Mouse (Mus musculus): ENCODE measurements around the gene Cdkn3. TPM values are rescaled to one million over a fixed set of nuclear protein-coding genes. Genes with fewer than 3 reads are reported as not detected.
A peak's percentile ranks its signal among the peaks of the same experiment; 100 is the strongest.

The Cdkn3 gene
- polyA plus RNA-seq, 1 experiment from 2014 or later, result 44.6 TPM

DNA sequence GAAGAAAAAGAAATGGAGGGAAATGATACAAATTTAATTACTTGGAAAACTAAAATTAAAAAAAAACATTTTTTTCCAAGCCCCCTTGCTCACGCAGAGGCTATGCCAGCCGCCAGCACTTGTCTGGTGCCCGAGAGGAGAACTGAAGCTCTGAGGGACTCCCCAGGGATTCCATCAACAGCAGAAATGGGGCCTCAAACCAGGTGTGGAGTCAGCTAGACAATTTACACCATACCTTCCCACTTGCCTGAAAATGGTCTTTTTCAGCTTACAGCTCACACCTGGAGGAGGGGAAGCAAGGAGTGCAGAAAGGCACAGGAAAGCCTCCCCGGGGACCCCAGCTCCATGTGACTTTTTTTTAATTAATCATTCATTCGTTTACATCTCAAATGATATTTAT is 24.9 kb downstream of the Cdkn3 start:
- no peak for ATAC-seq (ENCODE audit: insufficient number of reproducible peaks, low FRiP score, low TSS enrichment, low read depth)
- no peaks in the 10 kb centered on the region for H3K27me3 ChIP-seq
- 76% methylated on average over 5 of the region's 5 CpGs for WGBS
- H3K9ac ChIP-seq, result no peak overlapping the region
- H3K4me2 ChIP-seq, result no peak overlapping the region
- H3K36me3 ChIP-seq, result peaks cover 19% of the 10 kb centered on the region
- no peak overlapping the region for H3K27ac ChIP-seq
- no peak overlapping the region for H3K4me3 ChIP-seq
- no peaks in the 10 kb centered on the region for H3K9me3 ChIP-seq
- peaks cover 24% of the 10 kb centered on the region for H3K4me1 ChIP-seq

DNA sequence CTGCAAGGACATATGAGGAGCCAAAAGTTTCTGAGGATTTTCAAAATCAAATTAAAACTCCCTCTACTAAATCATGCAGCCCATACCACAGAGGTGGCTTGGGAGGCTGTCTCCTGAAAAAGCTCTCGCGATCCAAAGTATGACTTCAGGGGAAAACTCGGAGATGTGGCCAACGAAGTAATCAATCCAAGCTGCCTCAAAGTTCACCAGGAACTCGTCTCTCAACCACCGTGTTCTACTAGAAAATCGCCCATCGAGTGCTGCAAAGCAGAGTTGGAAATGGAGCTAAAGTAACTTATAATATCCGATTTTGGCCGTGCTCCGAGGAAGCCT is 27.1 kb downstream of the Cdkn3 start:
- peak overlapping the region; percentile 88 for H3K9ac ChIP-seq
- 0% methylated on average over 11 of the region's 11 CpGs for WGBS
- H3K9me3 ChIP-seq, result no peaks in the 10 kb centered on the region
- ATAC-seq (ENCODE audit: insufficient number of reproducible peaks, low FRiP score, low TSS enrichment, low read depth), result no peak
- peak overlapping the region; percentile 60 for H3K4me2 ChIP-seq
- H3K27ac ChIP-seq, result peak overlapping the region; percentile 99
- H3K27me3 ChIP-seq, result no peaks in the 10 kb centered on the region
- peak overlapping the region; percentile 88 for H3K4me3 ChIP-seq
- peaks cover 8% of the 10 kb centered on the region for H3K36me3 ChIP-seq
- peaks cover 24% of the 10 kb centered on the region for H3K4me1 ChIP-seq

DNA sequence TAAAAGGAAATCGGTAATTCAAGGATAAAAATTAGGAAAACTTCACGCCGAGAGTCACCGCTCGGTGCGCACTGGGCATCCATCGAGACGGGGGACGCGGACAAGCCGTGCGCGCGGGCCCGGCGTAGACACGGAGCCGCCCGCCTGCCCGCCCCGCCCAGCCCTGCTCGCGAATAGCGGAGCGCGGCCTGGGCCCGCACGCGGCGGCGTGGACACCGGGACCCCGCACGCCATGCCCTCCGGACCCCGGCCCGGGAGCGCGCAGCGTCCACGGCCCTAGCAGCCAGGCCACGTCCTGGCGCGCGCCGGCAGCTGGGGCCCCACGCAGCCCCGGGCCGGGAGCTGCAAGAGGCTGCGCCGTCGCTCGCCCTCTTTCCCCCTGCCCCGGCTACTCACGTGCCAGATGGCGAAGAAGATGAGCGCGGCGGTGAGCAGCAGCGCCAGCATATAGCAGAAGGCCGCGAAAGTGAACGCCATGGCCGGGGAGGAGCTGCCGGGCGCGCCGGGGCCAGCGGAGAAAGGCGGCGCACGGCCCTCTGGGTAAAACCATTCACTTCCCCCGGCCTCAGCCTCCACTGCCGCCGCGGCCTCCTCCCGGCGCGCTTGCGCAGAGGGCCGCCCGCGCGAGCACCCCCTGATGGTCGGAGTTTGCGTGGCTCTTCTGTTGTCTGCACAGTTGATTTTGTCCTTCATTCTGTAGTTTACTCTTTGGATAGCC is 27.6 kb downstream of the Cdkn3 start, which contains the start of gene Cnih1:
TSS of gene Cnih1 (minus strand) at position 625 of the 718 bp plus-strand sequence.
- Histone ChIP-seq H3K36me3 (peaks cover 3% of the 10 kb centered on the region; the same call in 1 of the 2 replicates), H3K4me1 (peaks cover 24% of the 10 kb centered on the region), H3K9ac (peak within 1 kb of the TSS; percentile 88), H3K27me3 (no peaks in the 10 kb centered on the region), H3K27ac (peak within 1 kb of the TSS; percentile 99), H3K4me2 (peak within 1 kb of the TSS; percentile 60), H3K9me3 (no peaks in the 10 kb centered on the region), H3K4me3 (peak within 1 kb of the TSS; percentile 88)
- WGBS, result under 1% methylated on average over 79 of the region's 86 CpGs
- ATAC-seq (ENCODE audit: insufficient number of reproducible peaks, low FRiP score, low TSS enrichment, low read depth), result peak; percentile 93

DNA sequence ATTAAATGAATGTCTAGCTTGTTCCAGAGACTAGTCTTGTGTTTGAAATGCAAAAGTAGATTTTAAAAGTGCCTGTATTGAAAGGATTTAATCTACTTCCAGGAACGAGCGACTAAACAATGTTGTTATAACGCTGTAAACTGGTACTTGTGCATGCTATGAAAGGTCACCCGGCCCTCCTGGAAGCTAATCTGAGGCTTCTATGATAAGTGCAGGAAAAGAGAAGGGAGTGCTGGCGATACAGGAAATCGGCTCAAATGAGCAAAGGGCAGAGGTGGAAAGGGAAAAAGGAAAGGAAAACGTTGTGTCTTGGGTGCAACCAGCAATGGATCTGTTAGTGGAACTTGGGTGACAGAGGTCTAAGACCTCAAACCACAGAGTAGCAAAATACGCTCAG is 28.2 kb downstream of the Cdkn3 start:
- no peak overlapping the region for H3K27ac ChIP-seq
- H3K4me2 ChIP-seq, result peak overlapping the region; percentile 26; the same call in 1 of the 2 replicates
- H3K36me3 ChIP-seq, result no peaks in the 10 kb centered on the region; the same call in 1 of the 2 replicates
- no peaks in the 10 kb centered on the region for H3K27me3 ChIP-seq
- no peaks in the 10 kb centered on the region for H3K9me3 ChIP-seq
- 29% methylated on average over 8 of the region's 8 CpGs for WGBS
- H3K9ac ChIP-seq, result no peak overlapping the region
- H3K4me1 ChIP-seq, result peaks cover 23% of the 10 kb centered on the region
- ATAC-seq (ENCODE audit: insufficient number of reproducible peaks, low FRiP score, low TSS enrichment, low read depth), result no peak
- H3K4me3 ChIP-seq, result peak overlapping the region; percentile 88

DNA sequence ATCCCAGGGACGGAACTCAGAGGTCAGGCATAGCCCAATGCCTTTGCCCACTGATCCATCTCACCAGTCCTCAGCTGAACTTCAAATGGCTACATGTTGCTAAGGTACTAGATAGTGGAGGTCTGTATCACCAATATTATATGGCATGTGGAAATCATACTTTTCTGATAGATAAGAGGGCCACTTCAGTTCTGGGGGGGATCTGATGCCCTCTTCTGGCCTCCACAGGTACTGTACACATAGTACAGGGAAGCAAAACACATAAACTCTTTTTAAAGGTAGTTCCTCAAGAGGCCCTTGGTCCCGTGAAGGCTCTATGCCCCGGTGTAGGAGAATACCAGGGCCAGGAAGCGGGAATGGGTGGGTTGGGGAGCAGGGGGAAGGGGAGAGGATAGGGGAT is 30.0 kb downstream of the Cdkn3 start:
- peaks cover 13% of the 10 kb centered on the region for H3K4me1 ChIP-seq
- WGBS, result 64% methylated on average over 4 of the region's 4 CpGs

DNA sequence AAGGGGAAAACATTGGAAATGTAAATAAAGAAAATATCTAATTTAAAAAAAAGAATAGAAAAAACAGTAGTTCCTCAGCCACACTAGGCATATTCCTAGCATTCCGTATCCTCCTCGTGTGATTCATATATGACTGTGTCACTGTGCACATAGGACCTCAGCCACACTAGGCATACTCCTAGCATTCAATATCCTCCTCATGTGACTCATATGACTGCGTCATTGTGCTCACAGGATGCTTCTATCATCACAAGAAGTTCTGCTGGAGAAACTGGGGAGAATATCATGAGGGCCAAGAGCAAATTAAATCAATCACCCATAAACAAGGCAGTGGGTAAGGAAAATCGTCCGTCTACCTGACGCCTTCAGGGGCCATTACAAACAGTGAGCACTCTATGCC is 30.4 kb downstream of the Cdkn3 start:
- Histone ChIP-seq H3K4me3 (no peak overlapping the region), H3K36me3 (no peaks in the 10 kb centered on the region), H3K9me3 (no peaks in the 10 kb centered on the region), H3K4me1 (peaks cover 12% of the 10 kb centered on the region), H3K4me2 (no peak overlapping the region), H3K27ac (no peak overlapping the region), H3K9ac (no peak overlapping the region), H3K27me3 (no peaks in the 10 kb centered on the region)
- 89% methylated on average over 6 of the region's 6 CpGs for WGBS
- no peak for ATAC-seq (ENCODE audit: insufficient number of reproducible peaks, low FRiP score, low TSS enrichment, low read depth)

More for the DNA sequence above, 30.0 kb downstream of the Cdkn3 start:
- H3K4me3 ChIP-seq, result no peak overlapping the region
- H3K4me2 ChIP-seq, result no peak overlapping the region
- H3K27me3 ChIP-seq, result no peaks in the 10 kb centered on the region
- no peaks in the 10 kb centered on the region for H3K9me3 ChIP-seq
- no peak for ATAC-seq (ENCODE audit: insufficient number of reproducible peaks, low FRiP score, low TSS enrichment, low read depth)
- no peak overlapping the region for H3K27ac ChIP-seq
- no peaks in the 10 kb centered on the region for H3K36me3 ChIP-seq
- H3K9ac ChIP-seq, result no peak overlapping the region

DNA sequence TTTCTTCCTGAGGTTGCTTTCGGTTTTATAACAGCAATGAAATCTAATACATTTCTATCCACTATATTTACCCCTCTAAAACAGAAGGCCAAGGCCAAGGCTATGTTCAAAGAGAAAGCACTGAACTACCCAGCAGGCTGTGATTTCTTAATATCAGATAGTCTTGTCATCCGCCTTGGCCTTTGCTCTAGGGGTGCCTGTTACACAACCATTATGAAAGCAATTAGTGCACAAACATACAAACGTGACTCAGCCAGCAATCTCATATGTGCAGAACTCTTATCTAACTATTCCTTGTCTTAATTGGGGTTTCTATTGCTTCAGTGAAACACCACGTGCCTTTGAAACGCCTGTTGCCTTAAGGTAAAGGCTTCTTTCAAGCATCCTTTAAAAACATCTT is 33.8 kb downstream of the Cdkn3 start:
- Histone ChIP-seq H3K27me3 (no peaks in the 10 kb centered on the region), H3K4me1 (no peaks in the 10 kb centered on the region), H3K4me3 (no peak overlapping the region), H3K9ac (no peak overlapping the region), H3K36me3 (no peaks in the 10 kb centered on the region), H3K9me3 (no peaks in the 10 kb centered on the region), H3K4me2 (no peak overlapping the region), H3K27ac (no peak overlapping the region)
- no peak for ATAC-seq (ENCODE audit: insufficient number of reproducible peaks, low FRiP score, low TSS enrichment, low read depth)
- WGBS, result 79% methylated on average over 5 of the region's 5 CpGs

DNA sequence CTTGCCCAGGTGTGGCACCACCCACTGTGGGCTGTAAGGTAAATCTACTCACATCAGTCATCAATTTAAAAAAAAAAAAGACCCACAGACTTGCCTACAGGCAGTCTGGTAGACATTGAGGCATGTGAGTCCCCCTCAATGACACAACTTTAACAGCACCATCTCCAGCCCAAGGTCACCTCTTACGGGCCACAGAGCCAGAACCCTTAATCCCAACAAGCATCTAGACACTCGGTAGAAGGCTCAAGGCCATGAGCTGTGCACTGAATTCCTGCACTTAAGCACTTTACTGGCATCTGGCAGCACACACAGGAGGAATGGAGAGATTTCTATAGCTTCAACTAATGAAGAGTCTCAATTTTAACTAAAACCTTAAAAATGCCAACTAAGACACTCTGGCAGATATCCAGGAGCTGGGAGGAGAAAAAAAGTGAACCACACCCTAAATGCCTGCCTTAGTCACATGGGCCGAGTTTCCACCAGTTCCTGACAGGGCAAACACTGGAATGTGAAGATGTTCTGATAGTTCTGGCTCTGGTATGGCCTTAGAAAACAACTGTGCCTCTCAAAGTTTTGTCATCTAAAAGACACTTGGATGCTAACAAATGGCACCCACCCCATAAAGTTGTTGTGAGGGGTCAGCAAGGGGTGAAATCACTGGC is 40.5 kb downstream of the Cdkn3 start:
- WGBS, result 74% methylated on average over 3 of the region's 3 CpGs
- H3K4me2 ChIP-seq, result no peak overlapping the region
- H3K4me1 ChIP-seq, result 0 out of 2 replicates have a peak, but pooled peaks cover 2% of the 10 kb centered on the region
- no peaks in the 10 kb centered on the region for H3K27me3 ChIP-seq
- H3K36me3 ChIP-seq, result peaks cover 4% of the 10 kb centered on the region; the same call in 1 of the 2 replicates
- H3K9me3 ChIP-seq, result no peaks in the 10 kb centered on the region
- no peak overlapping the region for H3K4me3 ChIP-seq
- H3K9ac ChIP-seq, result no peak overlapping the region
- no peak overlapping the region for H3K27ac ChIP-seq
- ATAC-seq (ENCODE audit: insufficient number of reproducible peaks, low FRiP score, low TSS enrichment, low read depth), result no peak

DNA sequence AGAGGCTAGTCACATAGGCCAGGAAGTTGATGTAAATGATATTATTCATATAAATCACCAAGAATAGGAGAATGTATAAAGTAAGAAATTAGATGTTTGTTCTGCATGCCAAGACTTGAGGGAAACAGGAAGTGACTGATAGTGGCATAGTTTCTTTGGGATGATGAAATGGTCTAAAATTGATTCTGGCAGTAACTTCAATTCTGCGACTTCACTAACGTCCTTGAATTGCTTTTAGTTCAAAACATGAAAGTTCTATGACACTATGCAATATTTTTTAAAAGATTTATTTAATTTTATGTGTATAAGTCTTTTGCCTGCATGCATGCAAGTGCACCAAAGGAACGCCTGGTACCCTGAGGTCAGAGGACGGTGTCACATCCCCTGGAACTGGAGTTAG is 42.9 kb downstream of the Cdkn3 start:
- ATAC-seq (ENCODE audit: insufficient number of reproducible peaks, low FRiP score, low TSS enrichment, low read depth), result no peak
- 77% methylated on average over 4 of the region's 4 CpGs for WGBS
- no peak overlapping the region for H3K27ac ChIP-seq

DNA sequence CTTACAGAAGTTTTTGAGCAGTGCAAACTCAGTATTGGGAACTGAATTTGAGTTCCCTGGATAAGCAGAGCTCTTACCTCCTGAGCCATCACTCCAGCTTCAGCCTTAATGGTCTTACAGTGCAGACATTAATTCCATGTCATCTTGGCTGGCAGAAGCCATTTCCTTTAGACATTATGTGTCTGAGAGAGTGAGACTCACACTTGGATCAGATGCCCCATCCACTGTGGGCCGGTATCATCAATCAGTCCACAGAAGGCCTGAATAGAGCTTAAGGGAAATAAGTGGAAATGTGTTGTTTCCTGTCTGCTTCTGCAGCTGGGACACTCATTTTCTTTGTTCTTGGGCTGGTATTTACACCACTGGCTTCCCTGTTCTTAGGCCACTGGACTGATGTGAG is 43.5 kb downstream of the Cdkn3 start:
- no peak overlapping the region for H3K9ac ChIP-seq
- H3K27me3 ChIP-seq, result no peaks in the 10 kb centered on the region
- 96% methylated on average over 1 of the region's 1 CpGs for WGBS
- no peaks in the 10 kb centered on the region for H3K9me3 ChIP-seq
- H3K27ac ChIP-seq, result no peak overlapping the region
- H3K4me2 ChIP-seq, result no peak overlapping the region
- H3K4me3 ChIP-seq, result no peak overlapping the region
- no peak for ATAC-seq (ENCODE audit: insufficient number of reproducible peaks, low FRiP score, low TSS enrichment, low read depth)
- H3K36me3 ChIP-seq, result peaks cover 9% of the 10 kb centered on the region
- H3K4me1 ChIP-seq, result 0 out of 2 replicates have a peak, but pooled peaks cover 2% of the 10 kb centered on the region

More for the DNA sequence above, 42.9 kb downstream of the Cdkn3 start:
- peaks cover 6% of the 10 kb centered on the region for H3K36me3 ChIP-seq
- H3K27me3 ChIP-seq, result no peaks in the 10 kb centered on the region
- no peaks in the 10 kb centered on the region for H3K9me3 ChIP-seq
- no peak overlapping the region for H3K9ac ChIP-seq
- no peak overlapping the region for H3K4me3 ChIP-seq
- H3K4me2 ChIP-seq, result no peak overlapping the region
- 0 out of 2 replicates have a peak, but pooled peaks cover 2% of the 10 kb centered on the region for H3K4me1 ChIP-seq

DNA sequence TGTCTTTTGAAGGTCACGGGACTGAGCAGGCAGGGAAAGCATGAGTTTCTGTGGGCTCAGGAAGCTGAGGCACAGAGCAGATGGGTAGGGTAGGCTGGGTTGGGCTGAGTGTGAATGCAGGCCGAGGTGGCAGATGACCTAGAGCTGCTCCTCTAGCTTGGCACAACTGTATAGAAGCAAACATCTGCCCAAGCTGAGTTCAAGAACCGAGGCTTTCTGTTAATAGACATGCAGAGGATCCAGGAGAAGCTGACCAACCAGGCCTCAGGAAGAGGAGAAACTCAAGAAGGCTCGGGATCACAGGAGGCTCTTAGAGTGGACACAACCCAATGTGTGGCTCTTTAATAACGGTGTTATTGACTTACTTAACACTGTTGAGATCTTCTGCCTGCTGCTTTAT is 45.8 kb downstream of the Cdkn3 start:
- Histone ChIP-seq H3K9me3 (no peaks in the 10 kb centered on the region), H3K4me1 (0 out of 2 replicates have a peak, but pooled peaks cover 2% of the 10 kb centered on the region), H3K4me3 (no peak overlapping the region), H3K27me3 (no peaks in the 10 kb centered on the region), H3K4me2 (no peak overlapping the region), H3K9ac (no peak overlapping the region), H3K27ac (no peak overlapping the region), H3K36me3 (peaks cover 27% of the 10 kb centered on the region)
- no peak for ATAC-seq (ENCODE audit: insufficient number of reproducible peaks, low FRiP score, low TSS enrichment, low read depth)
- 87% methylated on average over 5 of the region's 5 CpGs for WGBS

DNA sequence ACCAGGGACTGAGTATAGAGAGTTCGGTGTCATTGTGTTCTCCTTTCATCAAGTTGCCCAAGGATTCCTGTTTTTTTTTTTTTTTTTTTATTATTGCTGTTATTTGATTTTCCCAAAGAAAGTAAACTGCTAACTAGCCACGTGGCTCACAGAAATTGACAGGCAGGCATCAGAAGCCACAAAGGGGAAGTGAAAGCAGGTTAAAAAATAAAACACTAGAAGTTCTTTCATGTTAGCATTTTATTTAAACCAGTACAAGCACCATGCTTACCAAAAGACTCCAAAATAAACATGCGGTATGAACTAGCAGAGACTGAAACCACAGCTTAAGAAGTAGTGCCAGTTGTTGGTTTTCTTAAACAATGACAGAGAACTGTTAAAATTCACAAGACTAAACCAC is 47.6 kb downstream of the Cdkn3 start:
- no peaks in the 10 kb centered on the region for H3K27me3 ChIP-seq
- no peaks in the 10 kb centered on the region for H3K4me1 ChIP-seq
- peaks cover 39% of the 10 kb centered on the region for H3K36me3 ChIP-seq
- no peak overlapping the region for H3K4me2 ChIP-seq
- H3K9ac ChIP-seq, result no peak overlapping the region
- no peak overlapping the region for H3K27ac ChIP-seq
- no peak overlapping the region for H3K4me3 ChIP-seq
- H3K9me3 ChIP-seq, result no peaks in the 10 kb centered on the region
- 73% methylated on average over 3 of the region's 3 CpGs for whole genome bisulfite sequencing
- no peak for ATAC-seq (ENCODE audit: insufficient number of reproducible peaks, low FRiP score, low TSS enrichment, low read depth)
